Mouse (Mus musculus): Measurements from ENCODE around the gene Mex3a. TPM values are rescaled to one million over a fixed set of nuclear protein-coding genes. Genes with fewer than 3 reads are reported as not detected.

The Mex3a gene
- total RNA-seq, 2 experiments from 2014 or later = 11.7 TPM

GRCm38 (mm10) chr3:88546674-88547418, 14.7 kb downstream of the Mex3a start:
- DNase-seq = no peak

- DNase-seq = no peak
These were observed 16.2 kb downstream of the Mex3a start, which contains the start of gene Rab25 for GRCm38 (mm10) chr3:88548180-88548917. Gene Rab25, minus strand, starts transcription at chr3:88548300.

- DNase-seq = no peak
These were observed 19.4 kb downstream of the Mex3a start for GRCm38 (mm10) chr3:88551586-88551985.

GRCm38 (mm10) chr3:88552082-88552645, 20.0 kb downstream of the Mex3a start:
- DNase-seq = no peak

- DNase-seq = peak; percentile 98
These were observed 20.7 kb downstream of the Mex3a start, which contains the start of gene Lamtor2 for GRCm38 (mm10) chr3:88552676-88553524. Gene Lamtor2, minus strand, starts transcription at chr3:88553074.

- DNase-seq = peak; percentile 97
These were observed 21.3 kb downstream of the Mex3a start, which contains the start of gene Ubqln4 for GRCm38 (mm10) chr3:88553525-88553879. Gene Ubqln4, plus strand, starts transcription at chr3:88553758.

GRCm38 (mm10) chr3:88553880-88554586, 21.8 kb downstream of the Mex3a start:
- no peak for DNase-seq

GRCm38 (mm10) chr3:88555069-88555605, 22.9 kb downstream of the Mex3a start:
- no peak for DNase-seq

- no peak for DNase-seq
These were observed 23.5 kb downstream of the Mex3a start for GRCm38 (mm10) chr3:88555731-88556130.

- no peak for DNase-seq
These were observed 24.4 kb downstream of the Mex3a start for GRCm38 (mm10) chr3:88556616-88557015.

- DNase-seq = no peak
These were observed 27.4 kb downstream of the Mex3a start for GRCm38 (mm10) chr3:88559596-88559995.

- no peak for DNase-seq
These were observed 29.8 kb downstream of the Mex3a start for GRCm38 (mm10) chr3:88561989-88562388.

GRCm38 (mm10) chr3:88563442-88563841, 31.2 kb downstream of the Mex3a start:
- no peak for DNase-seq

GRCm38 (mm10) chr3:88563966-88564365, 31.8 kb downstream of the Mex3a start:
- DNase-seq = no peak

- no peak for DNase-seq
These were observed 33.9 kb downstream of the Mex3a start for GRCm38 (mm10) chr3:88566116-88566515.

- DNase-seq = no peak
These were observed 34.4 kb downstream of the Mex3a start for GRCm38 (mm10) chr3:88566536-88567061.

GRCm38 (mm10) chr3:88567892-88568291, 35.7 kb downstream of the Mex3a start:
- no peak for DNase-seq

GRCm38 (mm10) chr3:88568615-88569014, 36.4 kb downstream of the Mex3a start:
- DNase-seq = no peak

- DNase-seq = no peak
These were observed 36.9 kb downstream of the Mex3a start for GRCm38 (mm10) chr3:88569093-88569492.

GRCm38 (mm10) chr3:88569694-88570093, 37.5 kb downstream of the Mex3a start:
- no peak for DNase-seq

- DNase-seq = no peak
These were observed 38.1 kb downstream of the Mex3a start for GRCm38 (mm10) chr3:88570341-88570740.
